Mouse (Mus musculus) left cerebral cortex, postnatal 4 days (tissue): ENCODE measurements around the gene Ocm. TPM values are rescaled to one million over a fixed set of nuclear protein-coding genes. Genes with fewer than 3 reads are reported as not detected.
"Not testable (repeated sequence)": the region's sequence is repeated elsewhere in the genome, so short reads cannot be mapped to it uniquely, and the experiment has no call there.

Experiments used
- DNase-seq: peaks from one replicate; pipeline ENCODE4 v3.0.0-alpha.2; 2022
- intact Hi-C: fragments of 180-260 bp; cut with DNase I; formaldehyde crosslinking; loops from one replicate; pipeline ENCODE4 v1.15.1; 2025
- total RNA-seq, 2 experiments: library from RNA; stranded (reverse); gene quantifications; 2 replicates each; pipeline ENCODE4 v1.2.3; 2021

Ocm gene
- under 1 TPM in 1 of 2 experiments, not detected in 1; 0.93 TPM for total RNA-seq

DNA sequence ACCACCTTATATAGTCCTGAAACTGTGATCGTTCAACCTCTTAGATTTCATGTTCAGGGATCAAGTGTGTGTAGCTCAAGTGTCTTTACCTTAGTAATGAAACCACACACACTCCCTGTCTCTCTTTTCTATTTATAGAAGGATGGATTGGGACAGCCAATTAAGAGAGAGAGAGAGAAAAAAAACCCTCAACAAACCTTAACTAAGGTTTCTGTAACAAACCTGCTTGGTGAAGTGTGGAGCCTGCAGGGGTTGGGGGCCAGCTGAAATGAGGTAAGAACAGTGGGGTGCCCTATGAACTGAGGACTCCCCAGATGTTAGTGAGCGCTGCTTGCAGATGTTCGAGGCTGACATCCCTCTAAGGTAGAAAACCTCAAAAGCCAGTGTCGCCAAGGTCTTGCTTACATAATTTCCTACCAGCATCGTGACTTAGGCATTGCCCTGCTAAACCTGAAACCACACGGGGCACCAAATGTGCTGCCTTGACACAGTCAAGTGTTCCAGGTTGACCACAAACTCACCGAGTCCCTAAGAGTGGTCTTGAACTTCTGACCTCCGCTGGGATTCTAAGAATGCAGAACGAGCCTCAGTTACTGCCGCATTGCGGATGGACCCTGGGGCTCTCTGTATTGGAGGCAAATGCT, at the start of gene Ocm:
Gene Ocm (minus strand): TSS at position 51 of the 644 bp plus-strand sequence.
- intact Hi-C loops = no loop called here
- DNase-seq = no peak

DNA sequence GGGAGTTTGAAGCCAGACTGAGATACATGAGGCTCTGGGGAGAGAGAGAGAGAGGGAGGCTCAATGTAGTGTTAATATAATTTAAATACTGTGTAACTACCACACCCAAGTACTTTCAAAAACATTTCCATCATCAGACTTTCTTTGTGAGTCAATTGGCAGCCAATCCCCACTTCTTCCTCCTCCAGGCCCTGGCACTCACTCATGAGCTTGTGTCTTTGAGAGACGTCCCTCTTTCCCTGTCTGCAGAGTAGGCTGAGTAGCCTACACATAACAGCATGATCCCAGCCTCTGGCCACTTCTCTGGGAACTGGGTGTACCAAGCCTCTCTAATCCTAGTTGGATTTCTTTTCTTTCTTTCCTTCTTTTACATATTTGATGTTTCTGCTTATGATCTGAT, 44.8 kb upstream of the Ocm start:
- intact Hi-C loops = no loop called here
- DNase-seq = no peak

DNA sequence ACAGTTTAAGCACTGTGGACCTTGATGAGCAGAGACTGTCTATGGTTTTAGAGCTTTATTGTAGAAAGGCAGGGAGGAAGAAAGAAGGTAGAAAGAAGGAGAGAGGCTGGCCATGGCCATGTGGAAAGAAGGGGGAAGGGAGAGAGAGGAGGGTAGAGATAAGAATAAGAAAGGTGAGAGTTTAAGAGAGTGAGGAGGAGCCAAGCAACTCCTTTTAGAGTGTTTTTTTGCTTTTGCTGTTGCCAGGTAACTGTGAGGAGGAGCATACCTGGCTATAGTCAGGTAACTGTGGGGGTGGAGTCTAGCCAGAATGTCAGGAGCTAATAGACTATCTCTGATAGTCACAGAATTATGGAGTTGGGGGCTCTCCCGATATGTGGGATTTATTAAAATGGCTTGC, 43.6 kb upstream of the Ocm start:
- intact Hi-C loops = no loop called here
- no peak for DNase-seq

DNA sequence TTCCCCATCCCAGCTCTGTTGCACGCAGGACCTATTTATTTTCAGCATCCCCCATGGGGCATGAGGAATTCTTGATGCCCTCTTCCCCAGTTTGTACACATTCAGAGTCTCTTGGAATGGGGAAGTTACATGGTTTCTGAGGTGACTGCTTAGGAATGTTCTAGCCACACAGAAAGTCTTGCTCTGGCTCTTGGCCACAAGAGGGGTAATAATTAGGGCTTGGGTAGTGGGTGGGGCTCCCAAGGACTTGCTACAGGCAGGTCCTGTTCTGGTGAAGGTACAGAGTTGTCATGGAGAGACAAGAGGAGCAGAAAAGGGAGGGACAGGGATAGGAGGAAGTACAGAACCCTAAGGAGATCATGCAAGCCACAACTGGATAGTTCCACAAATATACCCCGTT, 39.6 kb upstream of the Ocm start:
- intact Hi-C loops = no loop called here
- DNase-seq = no peak

DNA sequence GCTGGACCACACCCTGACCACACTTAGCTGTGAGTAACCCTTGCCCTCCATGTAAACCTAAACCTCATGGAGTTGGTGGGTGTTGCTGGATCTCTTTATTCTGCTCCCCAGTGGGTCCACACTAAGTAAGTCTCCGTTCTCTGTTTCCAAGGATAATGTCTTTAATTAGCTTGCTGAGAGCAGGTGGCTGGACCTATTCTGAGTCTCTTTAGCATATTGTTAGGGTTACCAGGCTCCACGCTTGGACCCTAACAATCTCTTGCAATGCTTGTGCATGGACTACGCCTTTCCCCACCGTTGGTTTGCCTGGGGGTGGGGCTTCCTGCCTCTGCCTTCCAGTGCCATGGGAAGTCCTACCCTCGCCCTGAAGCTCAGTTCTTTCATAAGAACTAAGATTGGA, 37.6 kb upstream of the Ocm start:
- no peak for DNase-seq
- intact Hi-C loops = no loop called here

DNA sequence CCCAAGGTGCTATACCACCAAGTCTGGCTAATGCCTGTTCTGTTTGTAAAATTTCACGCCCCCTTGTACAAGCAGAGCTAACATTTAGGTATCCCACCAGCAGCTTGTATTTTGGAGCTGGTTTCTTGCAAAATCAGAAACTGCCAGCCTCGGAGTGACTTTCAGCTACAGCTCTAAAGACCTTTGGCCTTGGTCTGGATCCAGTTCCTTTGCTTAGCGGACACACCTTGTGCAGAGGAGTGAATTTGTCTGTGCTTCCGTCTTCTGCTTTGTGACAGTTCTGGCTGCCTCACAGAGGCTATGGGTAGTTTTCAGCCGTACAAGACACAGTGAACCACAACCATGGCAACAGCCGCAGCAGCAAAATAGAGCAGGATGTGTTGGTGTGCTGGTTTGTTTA, 27.9 kb upstream of the Ocm start:
- no peak for DNase-seq
- intact Hi-C loops = no loop called here

DNA sequence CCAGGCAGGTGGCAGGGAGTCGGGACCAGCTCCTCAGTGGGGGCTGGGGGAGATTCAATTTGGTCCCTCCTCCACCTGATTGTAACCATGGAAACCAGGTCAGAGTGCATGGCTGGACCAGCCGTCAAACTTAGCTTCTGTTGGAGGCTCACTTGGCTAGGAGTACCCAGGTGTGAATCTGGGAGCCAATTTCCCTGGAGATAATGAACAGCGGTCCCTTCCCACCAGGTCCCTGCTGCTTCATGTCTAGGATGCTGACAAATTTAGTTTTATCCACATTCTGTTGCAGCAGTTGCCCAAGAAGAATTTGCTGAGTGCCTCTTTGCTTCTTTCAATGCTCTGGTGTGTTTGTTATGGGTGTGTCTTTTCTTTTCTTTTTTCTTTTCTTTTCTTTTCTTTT, 27.0 kb upstream of the Ocm start:
- DNase-seq = no peak
- intact Hi-C loops = no loop called here

DNA sequence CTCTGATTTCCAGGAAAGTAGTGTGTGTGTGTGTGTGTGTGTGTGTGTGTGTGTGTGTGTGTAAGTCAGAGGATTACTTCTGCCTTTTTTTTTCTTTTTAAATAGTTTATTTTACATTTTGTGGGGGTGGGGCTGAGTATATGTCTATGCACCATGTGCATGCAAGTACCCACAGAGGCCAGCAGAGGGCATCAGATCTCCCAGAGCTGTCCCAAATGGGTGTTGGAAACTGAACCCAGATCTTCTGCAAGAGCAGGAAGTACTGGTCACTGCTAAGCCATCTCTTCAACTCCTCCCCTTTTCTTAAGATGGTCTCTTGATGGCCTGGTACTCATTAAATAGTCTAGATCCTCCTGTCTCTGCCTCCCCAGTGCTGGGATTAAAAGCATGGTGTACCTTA, 24.8 kb upstream of the Ocm start:
- intact Hi-C loops = no loop called here
- no peak for DNase-seq

DNA sequence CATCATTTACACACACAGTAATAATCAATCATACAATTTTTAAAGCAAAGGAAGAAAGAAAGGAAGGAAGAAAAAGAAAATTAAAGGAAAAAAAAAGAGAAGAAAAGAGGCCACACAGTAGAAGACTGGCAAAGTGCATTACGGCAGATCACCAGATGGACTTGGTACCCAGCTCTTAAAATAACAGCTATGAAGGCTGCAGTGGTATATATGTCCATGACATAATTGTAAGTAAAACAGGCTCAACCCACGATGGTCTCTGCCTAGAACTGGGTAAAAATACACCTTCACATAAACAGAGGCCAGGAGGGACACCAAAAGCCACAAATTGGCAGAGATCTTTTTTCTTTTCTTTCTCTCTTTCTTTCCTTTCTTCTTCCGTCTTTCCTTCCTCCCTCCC, 23.4 kb upstream of the Ocm start:
- intact Hi-C loops = no loop called here
- no peak for DNase-seq

DNA sequence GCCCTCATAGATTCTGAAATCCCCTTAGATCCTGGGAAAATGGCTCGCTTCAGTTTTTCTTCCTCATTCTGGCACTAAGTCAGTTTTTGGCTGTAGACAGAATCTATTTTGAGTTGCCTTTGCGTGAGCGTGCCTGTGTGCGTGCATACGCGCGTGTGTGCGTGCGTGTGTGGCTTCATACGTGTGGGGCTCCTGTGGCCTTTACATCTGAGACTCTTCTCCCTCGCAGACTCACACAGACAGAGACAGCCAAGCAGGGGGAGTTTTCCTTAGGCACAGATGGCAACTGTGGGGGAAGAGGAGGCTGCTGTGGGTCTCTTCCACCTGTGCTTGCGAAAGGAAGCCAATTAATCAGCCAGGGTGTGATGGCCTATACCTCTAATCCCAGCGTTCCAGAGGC, 20.9 kb upstream of the Ocm start:
- DNase-seq = peak; percentile 21
- intact Hi-C loops = no loop called here

DNA sequence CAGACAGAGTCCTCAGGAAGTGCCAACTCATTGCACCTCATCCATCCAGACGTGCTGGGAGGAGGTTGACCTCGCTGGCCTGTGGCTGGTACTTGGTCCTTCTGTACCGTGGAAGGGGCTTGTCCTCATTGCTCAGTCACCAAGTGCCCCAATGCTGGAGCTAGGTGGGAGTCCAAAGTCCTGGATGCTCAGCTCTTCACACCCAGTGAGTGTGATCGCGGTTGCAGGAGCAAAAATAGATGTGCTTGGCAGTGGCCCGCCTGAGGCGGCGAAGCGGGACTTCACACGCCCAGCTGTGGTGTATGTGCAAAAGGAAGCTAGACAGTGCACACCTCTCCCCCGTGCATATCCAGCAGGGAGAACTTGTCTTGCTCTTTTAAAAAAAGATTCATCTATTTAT, 16.7 kb upstream of the Ocm start:
- intact Hi-C loops = loop anchor here (5.0 kb wide), 1 partner anchor 109 kb away; no protein-coding TSS in a partner anchor
- DNase-seq = no peak

DNA sequence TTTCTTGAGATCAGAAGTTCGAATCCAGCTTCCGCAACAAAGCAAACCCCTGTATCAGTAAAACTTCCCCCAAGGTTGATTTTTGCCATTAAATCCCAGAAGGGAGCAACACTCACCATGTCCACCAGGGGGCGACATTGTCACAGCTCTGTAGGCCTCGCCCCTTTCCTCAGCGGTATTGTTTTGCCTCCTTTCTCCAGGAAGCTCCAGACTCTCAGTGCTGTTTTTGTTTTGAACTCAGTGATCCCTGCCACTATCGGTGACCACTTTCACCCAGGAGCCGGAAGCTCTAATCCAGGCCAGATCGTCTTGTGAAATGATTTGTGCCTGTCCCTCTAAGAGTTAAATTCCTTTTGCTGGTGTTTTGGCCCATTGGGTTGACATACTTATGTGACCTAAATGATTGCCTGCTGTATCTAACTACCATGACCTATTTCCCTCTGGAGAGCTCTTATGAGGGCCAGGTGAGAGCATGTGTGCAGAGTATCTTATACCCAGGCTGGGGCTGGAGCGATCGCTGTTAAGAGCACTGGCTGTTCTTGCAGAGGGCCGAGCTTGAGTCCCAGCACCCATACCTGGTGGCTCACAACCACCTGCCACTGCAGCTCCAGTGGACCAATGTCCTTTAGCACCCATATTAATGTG, 14.4 kb upstream of the Ocm start:
- peak; percentile 68 for DNase-seq
- intact Hi-C loops = loop anchor here (5.0 kb wide), 1 partner anchor 111 kb away; no protein-coding TSS in a partner anchor

DNA sequence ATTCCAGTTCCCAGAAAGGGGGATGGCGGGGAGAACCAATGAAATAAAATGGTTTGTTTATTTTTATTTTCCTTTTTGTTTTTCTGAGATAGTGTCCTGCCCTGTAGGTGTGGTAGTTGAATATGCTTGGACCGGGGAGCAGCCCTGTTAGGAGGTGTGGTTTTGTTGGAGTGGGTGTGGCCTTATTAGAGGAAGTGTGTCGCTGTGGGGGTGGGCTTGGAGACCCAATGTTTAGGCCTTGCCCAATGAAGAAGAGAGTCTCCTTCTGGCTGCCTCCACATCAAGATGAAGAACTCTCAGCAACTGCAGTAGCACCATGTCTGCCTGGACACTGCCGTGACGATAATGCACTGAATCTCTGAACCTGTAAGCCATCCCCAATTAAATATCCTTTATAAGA, 13.4 kb upstream of the Ocm start:
- intact Hi-C loops = loop anchor here (5.0 kb wide), 1 partner anchor 112 kb away; no protein-coding TSS in a partner anchor
- no peak for DNase-seq

DNA sequence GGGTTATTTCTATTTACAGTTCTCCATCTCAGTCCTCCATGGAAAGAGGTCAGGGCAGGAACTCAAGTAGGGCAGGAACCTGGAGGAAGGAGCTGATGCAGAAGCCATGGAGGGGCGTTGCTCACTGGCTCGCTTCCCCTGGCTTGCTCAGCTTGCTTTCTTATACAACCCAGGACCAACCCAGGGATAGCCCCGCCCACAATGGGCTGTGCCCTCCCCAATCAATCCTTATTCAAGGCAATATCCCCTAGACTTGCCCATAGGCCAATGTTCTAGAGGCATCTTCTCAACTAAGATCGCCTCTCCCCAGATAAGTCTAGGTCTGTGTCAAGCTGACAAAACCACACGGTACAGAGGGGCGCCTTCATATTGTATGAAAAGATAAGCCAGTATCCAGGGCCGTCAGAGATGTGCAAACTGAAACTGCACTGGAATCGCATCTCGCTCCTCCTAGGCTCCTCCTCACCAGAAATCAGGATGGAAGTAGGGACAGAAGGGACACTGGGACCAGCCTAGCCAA, 12.7 kb upstream of the Ocm start:
- DNase-seq = no peak
- intact Hi-C loops = no loop called here

DNA sequence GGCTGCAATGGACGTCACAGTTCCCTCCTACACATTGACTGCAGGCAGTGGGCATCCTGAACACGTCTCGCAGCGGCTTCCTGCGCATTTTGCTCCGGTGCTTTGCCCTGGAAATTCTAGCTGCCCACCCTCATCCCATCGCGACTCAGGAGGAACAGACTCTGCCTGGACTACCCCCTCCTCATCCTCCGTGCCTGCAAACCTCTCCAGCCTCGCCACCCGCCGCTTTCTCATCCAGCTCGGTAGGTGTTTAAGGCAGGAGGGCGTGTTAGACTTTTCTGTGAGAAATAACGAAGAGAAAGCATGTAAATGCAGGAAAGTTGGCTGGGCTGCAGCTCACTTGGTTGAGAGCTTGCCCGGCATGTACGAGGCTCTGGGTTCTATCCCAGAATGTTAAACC, 10.5 kb upstream of the Ocm start:
- intact Hi-C loops = no loop called here
- DNase-seq = no peak

DNA sequence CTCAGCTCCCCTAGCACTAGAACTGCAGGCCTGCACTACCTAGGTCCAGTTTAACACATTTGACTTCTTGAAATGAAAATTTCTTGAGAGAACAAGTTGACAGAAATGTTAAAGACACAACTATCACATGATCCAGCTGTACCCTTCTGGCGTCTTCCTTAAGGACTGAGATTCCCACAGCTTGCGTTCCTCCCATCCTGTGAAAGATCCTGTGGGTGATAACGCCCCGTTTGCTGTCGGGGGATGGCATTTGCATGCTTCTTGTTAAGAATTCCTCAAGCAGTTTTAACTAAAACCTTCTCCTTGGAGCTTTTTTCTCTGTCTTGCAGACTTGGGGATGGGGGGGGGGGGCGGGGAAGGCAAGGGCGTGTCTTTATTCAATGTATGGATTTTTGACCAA, 8.1 kb upstream of the Ocm start:
- no peak for DNase-seq
- intact Hi-C loops = no loop called here

DNA sequence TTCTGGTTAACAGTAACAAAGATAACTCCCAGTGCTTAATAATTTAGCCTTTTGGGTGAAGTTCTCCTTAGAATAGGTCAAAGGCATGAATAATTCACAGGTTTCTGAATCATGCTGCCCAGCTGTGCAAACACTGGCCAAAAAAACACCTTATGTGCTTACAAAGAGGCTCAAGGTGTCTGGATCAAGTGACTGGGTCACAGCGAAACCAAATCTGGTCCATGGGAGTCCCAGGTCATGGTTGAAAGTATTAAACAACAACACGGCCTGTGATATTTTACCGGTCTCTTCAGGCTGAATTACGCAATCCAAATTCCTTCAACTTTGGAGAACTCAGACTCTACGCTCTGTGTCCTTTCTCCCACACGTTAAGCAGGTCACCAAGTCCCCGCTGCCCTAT, 6.0 kb upstream of the Ocm start:
- no peak for DNase-seq
- intact Hi-C loops = no loop called here

DNA sequence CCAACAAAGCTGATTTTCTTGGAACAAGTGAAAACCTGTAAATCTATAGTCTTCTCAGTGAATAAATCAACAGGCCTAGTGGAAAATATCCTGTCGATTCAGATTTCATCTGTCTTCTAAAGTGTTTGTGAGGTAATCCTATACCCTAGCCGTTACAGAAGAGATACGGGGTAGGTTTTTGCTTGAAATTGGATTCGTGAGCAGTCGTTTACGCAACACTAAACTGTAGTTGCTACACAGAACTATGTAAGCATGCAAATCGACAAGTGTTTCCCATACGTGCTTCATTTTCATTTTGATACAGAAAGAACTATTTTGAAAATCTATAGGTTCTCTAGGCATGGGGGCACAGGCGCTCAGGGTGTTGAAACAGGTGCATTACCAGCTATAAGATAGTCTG, 10.6 kb downstream of the Ocm start:
- no peak for DNase-seq
- intact Hi-C loops = no loop called here

DNA sequence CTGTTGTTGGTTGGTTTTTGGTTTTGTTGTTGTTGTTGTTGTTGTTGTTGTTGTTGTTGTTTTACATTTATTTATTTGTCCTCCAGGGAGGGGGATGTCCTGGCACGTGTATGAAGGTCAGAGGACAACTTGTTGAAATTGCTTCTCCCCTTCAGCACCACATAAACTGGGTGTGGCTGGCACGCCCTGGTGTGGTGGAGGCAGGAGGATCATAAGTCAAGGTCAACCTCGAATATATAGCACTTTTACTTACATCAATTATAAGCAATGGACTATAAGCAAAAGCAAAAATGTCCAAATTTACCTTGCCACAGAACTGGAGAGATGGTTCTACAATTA, 11.2 kb downstream of the Ocm start:
- intact Hi-C loops = no loop called here
- no peak for DNase-seq

DNA sequence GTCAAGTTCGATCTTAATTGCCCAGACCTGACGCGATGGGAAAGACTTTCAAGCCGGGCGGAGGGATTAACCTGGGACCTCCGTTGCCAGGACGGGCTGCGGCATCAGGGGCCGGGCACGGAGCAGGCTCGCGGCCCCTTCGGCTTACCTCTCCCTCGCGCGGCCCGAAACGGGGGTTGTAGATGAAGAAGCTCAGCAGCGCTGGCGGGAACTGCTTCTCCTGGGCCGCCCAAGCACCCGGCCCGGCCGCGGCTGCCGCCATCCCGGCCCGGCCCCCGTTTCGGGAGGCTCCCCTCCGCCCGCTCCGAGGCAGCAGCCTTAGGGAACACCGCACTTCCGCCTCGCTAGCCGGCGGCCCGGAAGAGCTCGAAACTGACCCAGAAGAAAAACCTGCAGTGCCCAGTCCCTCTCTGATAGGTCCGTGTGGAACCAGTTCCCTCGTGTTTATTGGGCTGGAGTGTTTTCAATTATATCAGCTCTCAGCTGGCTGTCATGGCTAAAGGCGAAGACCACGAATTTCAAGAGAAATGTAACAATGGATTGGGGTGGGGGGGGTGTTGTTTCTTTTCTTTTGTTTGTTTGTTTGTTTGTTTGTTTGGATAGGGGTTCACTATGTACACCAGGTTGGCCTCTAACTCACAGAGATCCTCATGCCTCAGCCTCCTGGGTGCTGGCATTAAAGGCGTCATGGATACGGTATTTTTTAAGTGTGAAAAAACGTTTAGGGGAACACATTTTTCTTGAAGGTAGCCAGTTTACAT, 11.7 kb downstream of the Ocm start, which contains the start of gene Ccz1:
Gene Ccz1 (minus strand): TSS at position 327 of the 761 bp plus-strand sequence.
- intact Hi-C loops = no loop called here
- peak; percentile 73 for DNase-seq

DNA sequence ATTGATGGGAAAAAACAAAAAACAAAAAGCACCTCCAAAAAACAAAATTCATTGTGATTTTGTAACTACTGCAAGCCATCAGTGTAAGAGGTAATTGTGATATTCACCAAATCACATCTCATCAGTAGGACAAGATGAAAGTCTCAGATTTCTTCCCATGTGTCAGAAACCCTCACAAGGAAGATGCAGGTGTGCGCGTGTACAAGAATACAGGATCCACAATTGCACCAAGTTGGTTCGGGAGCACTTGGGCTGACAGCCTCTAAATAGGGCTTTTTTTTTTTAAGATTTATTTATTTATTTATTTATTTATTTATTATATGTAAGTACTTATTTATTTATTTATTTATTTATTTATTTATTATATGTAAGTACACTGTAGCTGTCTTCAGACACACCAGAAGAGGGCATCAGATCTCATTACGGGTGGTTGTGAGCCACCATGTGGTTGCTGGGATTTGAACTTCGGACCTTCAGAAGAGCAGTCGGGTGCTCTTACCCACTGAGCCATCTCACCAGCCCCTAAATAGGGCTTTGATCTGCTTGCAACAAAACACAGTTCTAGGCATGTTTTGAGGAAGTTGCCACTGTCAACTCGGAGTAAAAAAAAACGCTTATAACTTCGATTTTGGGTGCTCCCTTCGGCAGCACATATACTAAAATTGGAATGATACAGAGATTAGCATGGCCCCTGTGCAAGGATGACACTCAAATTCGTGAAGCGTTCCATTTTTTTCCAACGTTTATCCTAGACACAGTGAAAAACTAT, 12.9 kb downstream of the Ocm start:
- DNase-seq, intact Hi-C loops: not testable (repeated sequence)
